Mouse (Mus musculus): ENCODE measurements around the gene Hepacam2. TPM values are rescaled to one million over a fixed set of nuclear protein-coding genes. Genes with fewer than 3 reads are reported as not detected.

Gene Hepacam2
- polyA plus RNA-seq, 1 experiment from 2014 or later, result 2.3 TPM

DNA sequence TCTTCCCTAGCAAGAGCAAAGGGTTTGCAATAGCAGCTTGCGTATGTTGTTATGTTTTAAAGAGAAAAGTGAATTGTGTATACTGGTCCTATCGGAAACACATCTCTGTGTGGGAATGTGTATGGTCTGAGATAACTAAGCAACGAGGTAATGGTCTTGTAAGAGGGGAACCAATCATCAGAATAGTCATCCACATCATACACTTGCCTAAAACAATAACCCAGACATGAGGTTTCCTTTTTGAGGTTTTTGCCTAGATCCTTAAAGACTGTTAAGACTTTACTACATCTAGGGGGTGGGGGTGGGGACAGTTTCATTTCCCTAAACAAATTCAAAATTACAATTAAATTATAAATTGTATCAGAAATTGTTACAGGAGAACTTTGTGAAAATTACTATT is 13.0 kb downstream of the Hepacam2 start:
- H3K9me3 ChIP-seq (replicated peaks; ENCODE audit: control insufficient read depth, low read length, poor library complexity, severe bottlenecking), result no peaks in the 10 kb centered on the region
- H3K4me1 ChIP-seq (ENCODE audit: control insufficient read depth, insufficient read depth, low read length), result no peaks in the 10 kb centered on the region
- H3K27me3 ChIP-seq (ENCODE audit: control insufficient read depth, insufficient read depth, low read depth, low read length), result no peaks in the 10 kb centered on the region
- H3K4me3 ChIP-seq (ENCODE audit: low read depth, low read length), result no peak overlapping the region
- WGBS, result 82% methylated on average over 3 of the region's 3 CpGs
- no peak overlapping the region for H3K27ac ChIP-seq (ENCODE audit: low read length)
- no peak overlapping the region for H3K9ac ChIP-seq (ENCODE audit: low read depth, low read length)
- no peak overlapping the region for H3K4me2 ChIP-seq (ENCODE audit: low read length)
- no peaks in the 10 kb centered on the region for H3K36me3 ChIP-seq (ENCODE audit: control insufficient read depth, insufficient read depth, low read length)
- ATAC-seq, result no peak

DNA sequence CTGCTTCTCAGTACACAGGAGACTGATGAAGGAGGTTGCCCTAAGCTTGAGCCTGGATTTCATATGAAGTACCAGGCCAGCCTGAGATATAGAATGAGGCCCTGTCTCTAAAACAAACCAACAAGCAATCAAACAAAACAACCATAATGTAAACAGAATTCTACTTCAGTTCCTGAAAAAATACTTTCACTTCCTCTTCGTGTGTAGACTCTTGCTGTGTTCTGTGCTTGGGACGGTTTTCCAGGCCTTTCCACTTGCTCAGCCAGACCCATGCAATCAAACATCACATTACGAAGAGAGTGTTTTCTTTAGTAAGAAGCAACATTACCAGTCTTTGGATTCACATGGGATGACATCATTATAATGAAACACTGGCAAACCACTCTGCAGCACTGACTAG is 16.4 kb downstream of the Hepacam2 start:
- Histone ChIP-seq H3K9me3 (replicated peaks; ENCODE audit: control insufficient read depth, low read length, poor library complexity, severe bottlenecking) (no peaks in the 10 kb centered on the region), H3K27ac (ENCODE audit: low read length) (no peak overlapping the region), H3K4me2 (ENCODE audit: low read length) (no peak overlapping the region), H3K4me3 (ENCODE audit: low read depth, low read length) (no peak overlapping the region), H3K4me1 (ENCODE audit: control insufficient read depth, insufficient read depth, low read length) (no peaks in the 10 kb centered on the region), H3K27me3 (ENCODE audit: control insufficient read depth, insufficient read depth, low read depth, low read length) (no peaks in the 10 kb centered on the region), H3K9ac (ENCODE audit: low read depth, low read length) (no peak overlapping the region), H3K36me3 (ENCODE audit: control insufficient read depth, insufficient read depth, low read length) (no peaks in the 10 kb centered on the region)
- no peak for ATAC-seq
- WGBS, result 85% methylated on average over 3 of the region's 3 CpGs

DNA sequence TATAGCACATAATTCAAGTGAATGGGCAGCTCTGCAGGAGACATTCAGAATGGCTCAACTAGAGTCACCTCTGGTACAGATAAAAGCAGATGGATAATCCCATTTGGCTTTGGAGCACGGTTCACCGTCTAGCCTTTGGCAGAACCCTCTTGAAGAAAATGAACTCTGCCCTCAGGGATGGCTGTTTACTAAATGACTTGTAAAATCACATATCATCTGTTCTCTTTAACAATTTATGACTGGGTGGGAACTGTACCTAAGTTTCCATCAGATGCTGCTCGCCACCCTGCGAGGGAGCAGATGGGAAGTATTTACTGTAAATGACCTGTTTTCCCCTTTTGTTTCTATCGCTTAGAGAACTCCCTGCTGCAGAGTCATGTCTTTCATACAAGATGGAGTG is 18.2 kb downstream of the Hepacam2 start:
- Histone ChIP-seq H3K36me3 (ENCODE audit: control insufficient read depth, insufficient read depth, low read length) (no peaks in the 10 kb centered on the region), H3K4me3 (ENCODE audit: low read depth, low read length) (no peak overlapping the region), H3K4me2 (ENCODE audit: low read length) (no peak overlapping the region), H3K27me3 (ENCODE audit: control insufficient read depth, insufficient read depth, low read depth, low read length) (no peaks in the 10 kb centered on the region), H3K9me3 (replicated peaks; ENCODE audit: control insufficient read depth, low read length, poor library complexity, severe bottlenecking) (no peaks in the 10 kb centered on the region), H3K9ac (ENCODE audit: low read depth, low read length) (no peak overlapping the region), H3K27ac (ENCODE audit: low read length) (no peak overlapping the region), H3K4me1 (ENCODE audit: control insufficient read depth, insufficient read depth, low read length) (no peaks in the 10 kb centered on the region)
- WGBS, result 32% methylated on average over 5 of the region's 5 CpGs
- ATAC-seq, result no peak

DNA sequence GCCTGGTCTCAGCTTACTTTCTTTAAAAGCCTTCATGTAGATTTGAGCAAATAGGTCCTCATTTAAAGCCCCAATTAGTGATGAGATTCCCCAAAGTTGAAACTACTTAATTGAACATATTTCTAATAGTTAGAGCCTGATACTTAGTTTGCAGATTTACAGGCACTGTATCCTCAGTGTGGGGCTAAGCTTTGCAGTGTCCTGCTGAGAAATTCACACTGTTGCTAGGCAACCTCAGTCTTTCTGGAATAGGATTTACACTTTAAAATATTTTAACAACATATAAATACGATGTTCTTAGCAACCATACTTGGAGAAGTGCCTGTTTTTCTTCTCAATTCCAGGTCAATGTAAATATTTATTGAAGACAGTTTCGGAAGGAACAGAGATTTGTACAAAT is 21.8 kb downstream of the Hepacam2 start:
- no peaks in the 10 kb centered on the region for H3K36me3 ChIP-seq (ENCODE audit: control insufficient read depth, insufficient read depth, low read length)
- no peaks in the 10 kb centered on the region for H3K4me1 ChIP-seq (ENCODE audit: control insufficient read depth, insufficient read depth, low read length)
- H3K27me3 ChIP-seq (ENCODE audit: control insufficient read depth, insufficient read depth, low read depth, low read length), result no peaks in the 10 kb centered on the region
- WGBS, result 26% methylated on average over 2 of the region's 2 CpGs
- H3K4me2 ChIP-seq (ENCODE audit: low read length), result no peak overlapping the region
- peak; percentile 83; the same call in 1 of the 2 replicates for ATAC-seq
- no peak overlapping the region for H3K27ac ChIP-seq (ENCODE audit: low read length)
- no peaks in the 10 kb centered on the region for H3K9me3 ChIP-seq (replicated peaks; ENCODE audit: control insufficient read depth, low read length, poor library complexity, severe bottlenecking)
- H3K9ac ChIP-seq (ENCODE audit: low read depth, low read length), result no peak overlapping the region
- no peak overlapping the region for H3K4me3 ChIP-seq (ENCODE audit: low read depth, low read length)

DNA sequence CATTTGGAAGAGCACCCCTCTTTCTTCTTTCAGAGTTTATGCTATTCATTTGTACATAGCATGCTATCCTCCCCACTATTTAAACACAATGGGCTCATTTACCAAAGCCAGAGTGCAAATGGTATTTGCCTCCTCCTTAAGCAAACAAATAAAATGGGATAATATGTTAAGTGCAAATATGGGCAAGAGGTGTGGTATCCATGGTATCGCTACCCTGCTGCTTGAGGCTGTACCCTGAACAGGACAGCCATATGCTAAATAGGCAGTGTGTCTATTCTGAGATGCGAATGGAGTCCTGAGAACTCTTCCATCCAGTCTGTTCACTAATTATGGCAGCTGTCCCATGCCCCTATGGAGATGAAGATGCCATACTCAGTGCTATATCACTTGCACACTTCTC is 27.4 kb downstream of the Hepacam2 start:
- Histone ChIP-seq H3K9ac (ENCODE audit: low read depth, low read length) (no peak overlapping the region), H3K36me3 (ENCODE audit: control insufficient read depth, insufficient read depth, low read length) (no peaks in the 10 kb centered on the region), H3K27me3 (ENCODE audit: control insufficient read depth, insufficient read depth, low read depth, low read length) (no peaks in the 10 kb centered on the region), H3K4me1 (ENCODE audit: control insufficient read depth, insufficient read depth, low read length) (no peaks in the 10 kb centered on the region), H3K27ac (ENCODE audit: low read length) (no peak overlapping the region), H3K4me2 (ENCODE audit: low read length) (no peak overlapping the region), H3K9me3 (replicated peaks; ENCODE audit: control insufficient read depth, low read length, poor library complexity, severe bottlenecking) (no peaks in the 10 kb centered on the region), H3K4me3 (ENCODE audit: low read depth, low read length) (no peak overlapping the region)
- no peak for ATAC-seq
- 78% methylated on average over 2 of the region's 2 CpGs for WGBS

DNA sequence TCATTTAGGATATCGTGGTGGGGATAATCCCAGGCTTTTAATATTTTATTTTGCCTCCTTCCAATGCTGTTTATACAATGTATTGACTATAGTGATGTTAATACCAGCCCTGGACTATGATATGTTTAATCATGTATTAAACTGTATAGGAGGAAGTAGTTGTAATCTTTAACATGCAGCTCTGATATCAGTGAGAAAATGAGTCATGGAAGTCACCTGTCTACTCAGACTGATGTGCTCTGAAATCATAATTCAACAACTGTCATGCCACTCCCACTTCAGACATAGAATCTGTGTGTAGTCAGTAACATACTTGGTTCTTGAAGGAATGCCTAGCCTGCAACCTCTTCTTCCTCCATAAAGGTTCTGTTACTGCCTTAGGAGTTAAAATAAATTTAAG is 29.5 kb downstream of the Hepacam2 start:
- no peak for ATAC-seq

DNA sequence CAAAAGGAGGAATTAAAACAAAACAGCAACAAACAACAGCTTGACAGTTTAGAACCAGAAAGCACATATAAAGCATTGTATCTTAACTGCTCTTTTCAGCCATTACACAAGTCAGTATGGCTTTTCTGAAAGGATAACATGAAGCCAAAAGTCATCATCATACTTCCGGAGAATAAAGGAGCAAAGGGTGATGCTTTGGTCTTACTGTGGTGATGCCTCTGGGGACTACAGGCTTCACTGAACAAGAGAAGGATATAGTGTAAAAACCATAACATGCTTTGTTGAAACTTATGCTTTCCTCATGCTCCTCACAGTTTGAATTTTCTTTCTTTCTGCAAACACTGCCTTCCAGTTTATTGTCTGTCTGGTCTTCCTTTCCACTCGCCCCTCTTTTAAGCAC is 34.5 kb downstream of the Hepacam2 start:
- Histone ChIP-seq H3K9ac (ENCODE audit: low read depth, low read length) (no peak overlapping the region), H3K4me3 (ENCODE audit: low read depth, low read length) (no peak overlapping the region), H3K4me1 (ENCODE audit: control insufficient read depth, insufficient read depth, low read length) (no peaks in the 10 kb centered on the region), H3K4me2 (ENCODE audit: low read length) (no peak overlapping the region), H3K36me3 (ENCODE audit: control insufficient read depth, insufficient read depth, low read length) (no peaks in the 10 kb centered on the region), H3K27me3 (ENCODE audit: control insufficient read depth, insufficient read depth, low read depth, low read length) (no peaks in the 10 kb centered on the region), H3K9me3 (replicated peaks; ENCODE audit: control insufficient read depth, low read length, poor library complexity, severe bottlenecking) (no peaks in the 10 kb centered on the region), H3K27ac (ENCODE audit: low read length) (no peak overlapping the region)
- 89% methylated on average over 2 of the region's 2 CpGs for WGBS
- ATAC-seq, result no peak

More for the DNA sequence above, 29.5 kb downstream of the Hepacam2 start:
- Histone ChIP-seq H3K27ac (ENCODE audit: low read length) (no peak overlapping the region), H3K36me3 (ENCODE audit: control insufficient read depth, insufficient read depth, low read length) (no peaks in the 10 kb centered on the region), H3K4me1 (ENCODE audit: control insufficient read depth, insufficient read depth, low read length) (no peaks in the 10 kb centered on the region), H3K9ac (ENCODE audit: low read depth, low read length) (no peak overlapping the region), H3K4me3 (ENCODE audit: low read depth, low read length) (no peak overlapping the region), H3K9me3 (replicated peaks; ENCODE audit: control insufficient read depth, low read length, poor library complexity, severe bottlenecking) (no peaks in the 10 kb centered on the region), H3K27me3 (ENCODE audit: control insufficient read depth, insufficient read depth, low read depth, low read length) (no peaks in the 10 kb centered on the region), H3K4me2 (ENCODE audit: low read length) (no peak overlapping the region)
- 54% methylated on average over 1 of the region's 1 CpGs for WGBS

DNA sequence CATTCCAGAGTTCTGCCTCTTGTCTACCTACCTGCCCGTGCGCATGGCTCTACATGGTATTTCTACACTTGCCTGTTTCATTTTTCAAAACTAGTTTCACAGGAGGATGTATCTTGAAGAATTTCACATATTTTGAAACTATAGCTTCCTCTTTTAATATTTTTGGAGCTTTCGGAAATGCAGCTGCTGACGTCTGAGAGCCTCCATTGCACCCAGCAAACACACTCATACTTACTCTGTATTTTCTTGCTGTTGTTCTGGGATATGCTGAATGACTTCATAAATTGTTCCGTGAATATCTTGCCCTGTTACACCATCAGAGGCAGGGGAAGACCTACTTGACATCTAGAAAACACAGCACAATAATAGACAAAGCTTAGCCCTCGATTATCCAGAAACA is 35.1 kb downstream of the Hepacam2 start:
- 86% methylated on average over 6 of the region's 6 CpGs for WGBS
- Histone ChIP-seq H3K9me3 (replicated peaks; ENCODE audit: control insufficient read depth, low read length, poor library complexity, severe bottlenecking) (no peaks in the 10 kb centered on the region), H3K36me3 (ENCODE audit: control insufficient read depth, insufficient read depth, low read length) (no peaks in the 10 kb centered on the region), H3K4me2 (ENCODE audit: low read length) (no peak overlapping the region), H3K4me3 (ENCODE audit: low read depth, low read length) (no peak overlapping the region), H3K9ac (ENCODE audit: low read depth, low read length) (no peak overlapping the region), H3K4me1 (ENCODE audit: control insufficient read depth, insufficient read depth, low read length) (no peaks in the 10 kb centered on the region), H3K27me3 (ENCODE audit: control insufficient read depth, insufficient read depth, low read depth, low read length) (no peaks in the 10 kb centered on the region), H3K27ac (ENCODE audit: low read length) (no peak overlapping the region)
- ATAC-seq, result no peak

DNA sequence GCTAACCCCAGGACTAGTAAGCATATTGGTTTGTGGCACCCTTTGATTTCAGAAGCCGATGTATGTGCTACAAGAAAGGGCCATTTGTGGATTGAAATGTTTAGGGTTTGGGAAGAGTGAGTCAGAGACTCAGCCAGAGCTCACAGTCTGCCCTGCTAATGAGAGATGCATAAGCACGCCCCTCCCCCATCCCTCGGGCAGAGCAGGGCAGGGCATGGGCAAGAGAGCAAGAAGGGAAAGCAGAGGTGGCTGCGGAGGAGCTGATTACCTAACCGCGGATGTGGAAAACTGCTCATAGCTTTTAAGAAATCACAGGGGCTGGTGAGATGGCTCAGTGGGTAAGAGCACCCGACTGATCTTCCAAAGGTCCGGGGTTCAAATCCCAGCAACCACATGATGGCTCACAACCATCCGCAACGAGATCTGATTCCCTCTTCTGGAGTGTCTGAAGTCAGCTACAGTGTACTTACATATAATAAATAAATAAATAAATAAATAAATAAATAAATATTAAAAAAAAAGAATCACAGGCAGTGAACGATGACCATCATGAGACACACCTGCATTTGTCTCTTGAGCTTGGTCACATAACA is 42.1 kb downstream of the Hepacam2 start:
- H3K27ac ChIP-seq (ENCODE audit: low read length), result no peak overlapping the region
- H3K4me3 ChIP-seq (ENCODE audit: low read depth, low read length), result no peak overlapping the region
- H3K27me3 ChIP-seq (ENCODE audit: control insufficient read depth, insufficient read depth, low read depth, low read length), result no peaks in the 10 kb centered on the region
- no peak overlapping the region for H3K9ac ChIP-seq (ENCODE audit: low read depth, low read length)
- no peaks in the 10 kb centered on the region for H3K4me1 ChIP-seq (ENCODE audit: control insufficient read depth, insufficient read depth, low read length)
- 74% methylated on average over 11 of the region's 11 CpGs for WGBS
- H3K9me3 ChIP-seq (replicated peaks; ENCODE audit: control insufficient read depth, low read length, poor library complexity, severe bottlenecking), result no peaks in the 10 kb centered on the region
- no peaks in the 10 kb centered on the region for H3K36me3 ChIP-seq (ENCODE audit: control insufficient read depth, insufficient read depth, low read length)
- no peak overlapping the region for H3K4me2 ChIP-seq (ENCODE audit: low read length)
- 0 out of 2 replicates have a peak, but pooled peaks have one; percentile 60 for ATAC-seq

Measured in midbrain, embryonic 16.5 days (tissue).